Mouse (Mus musculus) embryonic fibroblast, embryonic 13.5 days (primary cell): ENCODE measurements around the gene Trib3. TPM values are rescaled to one million over a fixed set of nuclear protein-coding genes. Genes with fewer than 3 reads are reported as not detected.
"Not testable (repeated sequence)": the region's sequence is repeated elsewhere in the genome, so short reads cannot be mapped to it uniquely, and the experiment has no call there.

Experiments
- H3K27ac ChIP-seq: 2 replicates; pipeline ENCODE4 v1.5.1; 2012; ENCODE audit warnings: low read length, control low read depth, inconsistent platforms; ENCODE audit not compliant: insufficient read depth
- H3K4me1 ChIP-seq: 2 replicates; pipeline ENCODE4 v1.6.1; 2011; ENCODE audit warnings: low read length; ENCODE audit not compliant: control insufficient read depth, insufficient read depth
- H3K4me3 ChIP-seq: 2 replicates; pipeline ENCODE4 v1.5.1; 2011; ENCODE audit warnings: mild to moderate bottlenecking, control low read depth, low read length; ENCODE audit not compliant: insufficient read depth
- CTCF ChIP-seq: IDR thresholded peaks from 2 replicates; pipeline ENCODE4 v1.5.1; 2011; ENCODE audit warnings: mild to moderate bottlenecking, control low read depth, low read length, moderate library complexity, borderline replicate concordance; ENCODE audit not compliant: insufficient read depth
- POLR2A ChIP-seq: IDR thresholded peaks from 2 replicates; pipeline ENCODE4 v1.6.1; 2011; ENCODE audit warnings: low read depth, mild to moderate bottlenecking, control low read depth, low read length, moderate library complexity
- polyA plus RNA-seq: library from polyadenylated mRNA; stranded (reverse); fragments of >200 nt; gene quantifications from 2 replicates; pipeline ENCODE4 v1.2.4, GENCODE M21; 2011; ENCODE audit warnings: low read depth; ENCODE audit not compliant: missing spikeins, insufficient read length

The Trib3 gene
- polyA plus RNA-seq, 1 experiment, result 85.1 TPM

DNA sequence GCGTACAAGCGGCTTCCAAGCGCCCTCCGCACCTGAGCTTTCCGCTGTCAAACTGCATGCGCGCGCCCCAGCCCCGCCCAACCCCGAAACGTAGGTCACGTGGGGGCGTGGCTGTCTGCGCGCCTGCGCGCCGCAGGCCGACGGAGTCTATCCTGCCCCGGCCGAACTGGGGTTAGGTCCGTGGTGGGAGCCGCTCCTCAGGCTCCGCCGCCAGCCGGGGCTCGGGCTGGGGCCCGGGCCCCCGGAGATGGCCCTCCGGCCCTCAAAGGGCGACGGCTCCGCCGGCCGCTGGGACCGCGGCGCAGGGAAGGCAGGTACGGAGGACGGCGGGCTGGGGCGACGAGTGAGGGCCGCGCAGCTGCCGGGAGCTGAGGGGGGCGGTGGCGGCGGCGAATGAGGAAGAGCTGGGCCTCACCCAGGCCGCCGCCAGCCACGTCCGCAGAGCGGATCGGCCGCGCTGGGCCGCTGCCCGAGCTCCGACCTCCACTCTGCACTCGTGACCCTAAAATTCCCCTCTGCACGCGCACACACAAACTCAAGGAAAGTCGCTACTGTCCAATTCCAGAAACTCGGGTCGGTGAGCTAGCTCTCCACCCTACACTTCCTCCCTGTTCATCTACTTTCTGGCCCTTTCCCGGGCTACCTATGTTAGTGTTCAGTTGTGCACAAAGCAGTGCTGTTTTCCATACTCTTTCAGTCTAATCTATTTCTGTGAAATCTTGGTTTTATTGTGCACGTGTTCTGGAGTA lies 49.9 kb downstream of the Trib3 start, which contains the start of gene Tbc1d20:
Gene Tbc1d20, plus strand, starts transcription at position 102 of the 749 bp plus-strand sequence.
- H3K27ac ChIP-seq, result 0 out of 2 replicates have a peak within 1 kb of the TSS, but pooled peaks have one; percentile 48
- TF ChIP-seq POLR2A (peak; percentile 89), CTCF (no peak)
- peak within 1 kb of the TSS; percentile 92 for H3K4me3 ChIP-seq
- H3K4me1 ChIP-seq, result peaks cover 8% of the 10 kb centered on the region

DNA sequence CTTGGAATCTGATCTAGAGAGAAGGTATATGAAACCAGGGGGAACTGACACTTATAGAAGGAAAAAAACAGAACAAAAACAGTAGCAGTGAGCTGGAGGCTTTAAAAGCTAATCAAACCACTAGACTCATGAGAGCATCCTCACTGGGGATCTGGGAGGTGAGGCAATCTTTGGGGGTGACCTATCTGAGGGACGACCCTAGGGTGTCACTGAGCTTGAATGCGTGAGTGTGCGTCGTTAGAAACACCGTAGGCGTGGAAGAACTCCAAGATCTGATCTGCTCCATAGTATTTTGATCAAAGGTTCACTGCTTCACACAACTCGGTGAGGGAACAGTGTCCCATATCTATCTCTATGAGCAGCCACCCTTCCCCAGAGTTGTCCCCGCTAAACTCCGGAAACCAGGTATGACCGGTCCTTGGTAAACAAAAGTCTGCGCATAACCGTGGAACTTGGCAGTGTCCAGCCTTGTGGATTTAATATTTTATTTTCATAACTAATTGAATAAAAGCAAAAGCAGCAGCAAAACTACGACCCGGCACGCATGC lies 50.6 kb downstream of the Trib3 start:
- Histone ChIP-seq H3K27ac (no peak overlapping the region), H3K4me1 (peaks cover 8% of the 10 kb centered on the region), H3K4me3 (peak overlapping the region; percentile 63)
- TF ChIP-seq CTCF (no peak), POLR2A (no peak)

DNA sequence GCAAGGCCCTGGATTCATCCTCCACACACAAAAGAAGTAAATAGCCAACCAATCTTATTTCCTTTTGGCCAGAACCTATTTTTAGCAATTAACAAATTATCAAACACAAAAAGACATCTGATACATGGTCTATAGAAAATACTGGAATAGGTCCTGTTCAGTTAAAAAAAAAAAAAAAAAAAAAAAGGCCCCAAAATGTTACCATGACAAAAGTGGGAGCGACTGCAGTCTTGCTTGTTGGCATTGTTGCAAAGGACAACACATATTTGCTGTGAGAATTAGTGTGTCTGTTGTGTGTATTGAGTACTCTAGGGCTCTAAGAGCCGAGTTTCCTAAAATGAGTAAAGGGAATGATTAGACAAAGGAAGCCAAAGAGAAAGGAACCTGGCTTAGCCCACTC lies 51.4 kb downstream of the Trib3 start:
- no peak for TF ChIP-seq POLR2A
- TF ChIP-seq CTCF, result no peak
- Histone ChIP-seq H3K4me1 (peaks cover 7% of the 10 kb centered on the region), H3K27ac (no peak overlapping the region), H3K4me3 (no peak overlapping the region)

DNA sequence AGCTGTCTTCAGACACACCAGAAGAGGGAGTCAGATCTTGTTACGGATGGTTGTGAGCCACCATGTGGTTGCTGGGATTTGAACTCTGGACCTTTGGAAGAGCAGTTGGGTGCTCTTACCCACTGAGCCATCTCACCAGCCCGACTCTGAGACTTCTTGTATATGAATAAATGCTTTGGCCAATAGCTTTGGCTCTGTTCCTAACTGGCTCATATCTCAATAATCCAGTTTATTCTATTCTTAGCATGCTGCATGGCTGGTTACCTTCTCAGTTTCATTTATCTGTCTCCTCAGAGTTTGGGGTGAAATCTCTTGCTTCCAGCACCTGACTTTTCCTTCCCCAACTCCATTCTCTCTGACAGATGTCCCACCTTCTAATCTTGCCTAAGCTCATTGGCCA lies 54.2 kb downstream of the Trib3 start:
- H3K27ac ChIP-seq, H3K4me1 ChIP-seq, H3K4me3 ChIP-seq: not testable (repeated sequence)

DNA sequence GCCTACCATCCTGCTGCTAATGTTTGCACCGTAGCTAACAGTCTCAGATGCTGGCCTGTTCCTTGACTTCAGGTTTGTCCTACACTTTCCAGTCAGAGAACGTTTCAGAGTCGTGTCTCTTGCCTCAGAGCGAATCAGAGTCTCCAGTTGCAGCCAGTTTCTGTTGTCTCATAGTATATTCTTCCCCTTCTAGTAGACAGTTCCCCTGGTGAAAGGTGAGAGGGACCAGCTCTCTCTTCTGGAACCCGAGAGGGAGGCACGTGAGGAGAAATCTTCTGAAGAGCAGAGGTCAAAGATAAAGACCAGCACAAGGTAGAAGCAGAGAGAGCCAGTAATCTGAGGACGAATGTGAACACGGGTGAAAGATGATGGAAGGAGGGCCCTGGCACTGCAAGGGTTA lies 55.8 kb downstream of the Trib3 start:
- no peak overlapping the region for H3K4me3 ChIP-seq
- TF ChIP-seq CTCF, result no peak
- H3K27ac ChIP-seq, result no peak overlapping the region
- no peaks in the 10 kb centered on the region for H3K4me1 ChIP-seq

DNA sequence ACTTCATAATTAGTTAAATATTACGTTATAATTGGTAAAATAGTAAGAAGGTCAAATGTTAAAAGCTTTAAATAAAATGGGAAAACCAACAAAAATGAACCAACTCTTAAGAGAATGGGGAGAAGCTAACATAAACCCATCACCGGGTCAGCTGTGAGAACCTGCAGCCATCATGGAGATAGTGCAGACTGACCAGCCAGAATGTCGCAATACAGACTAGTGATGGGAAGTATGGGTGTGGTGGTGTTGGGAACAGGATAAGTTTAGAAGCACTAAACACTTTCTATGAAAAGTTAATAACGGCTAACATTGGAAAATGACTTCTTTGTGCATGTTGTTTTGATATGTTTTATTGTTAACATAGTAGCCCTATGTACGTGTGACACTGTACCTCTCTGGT lies 56.3 kb downstream of the Trib3 start:
- Histone ChIP-seq H3K4me3 (no peak overlapping the region), H3K27ac (no peak overlapping the region), H3K4me1 (no peaks in the 10 kb centered on the region)
- TF ChIP-seq POLR2A (no peak), CTCF (no peak)

Other genes with a start within 250 kb of the Trib3 start
- gene Srxn1, start 238.5 kb downstream of the Trib3 start, polyA plus RNA-seq, result 39.1 and 47.8 TPM in 2 replicates
- not detected in 2 replicates for gene Tcf15, start 200.5 kb downstream of the Trib3 start, polyA plus RNA-seq
- 126 and 134 TPM in 2 replicates for gene Csnk2a1, start 117.2 kb downstream of the Trib3 start, polyA plus RNA-seq
- gene Tbc1d20, start 50.2 kb downstream of the Trib3 start, polyA plus RNA-seq, result 61.7 and 74.1 TPM in 2 replicates
- 59.0 and 79.2 TPM in 2 replicates for gene Rbck1, start 11.4 kb downstream of the Trib3 start, polyA plus RNA-seq
- gene Nrsn2, start 32.6 kb upstream of the Trib3 start, polyA plus RNA-seq, result not detected in 2 replicates
- gene Sox12, start 54.0 kb upstream of the Trib3 start, polyA plus RNA-seq, result 15.0 and 20.3 TPM in 2 replicates
- gene Zcchc3, start 71.0 kb upstream of the Trib3 start, polyA plus RNA-seq, result 9.7 and 17.6 TPM in 2 replicates
- 0.30 TPM in 1 of 2 replicates, not detected in the other for gene 6820408C15Rik, start 71.6 kb upstream of the Trib3 start, polyA plus RNA-seq
- gene Defb23, start 120.6 kb upstream of the Trib3 start, polyA plus RNA-seq, result not detected in 2 replicates
- gene Defb20, start 133.0 kb upstream of the Trib3 start, polyA plus RNA-seq, result not detected in 2 replicates
- gene Defb22, start 146.1 kb upstream of the Trib3 start, polyA plus RNA-seq, result not detected in 2 replicates
- gene Defb26, start 167.7 kb upstream of the Trib3 start, polyA plus RNA-seq, result not detected in 2 replicates
- not detected in 2 replicates for gene Defb28, start 174.2 kb upstream of the Trib3 start, polyA plus RNA-seq
- gene Defb29, start 196.1 kb upstream of the Trib3 start, polyA plus RNA-seq, result not detected in 2 replicates
- gene Gm17416, start 225.3 kb upstream of the Trib3 start, polyA plus RNA-seq, result not detected in 2 replicates
- gene Defb21, start 228.7 kb upstream of the Trib3 start, polyA plus RNA-seq, result not detected in 2 replicates
- gene Defb19, start 236.3 kb upstream of the Trib3 start, polyA plus RNA-seq, result not detected in 2 replicates